Mouse (Mus musculus) MEL (cell line): ENCODE results near the gene Chdh. TPM values are rescaled to one million over a fixed set of nuclear protein-coding genes. Genes with fewer than 3 reads are reported as not detected.

Experiments
- DNase-seq: peaks from one replicate; pipeline ENCODE4 v3.0.0; 2011; ENCODE audit warnings: low read depth, low spot score
- H3K27ac ChIP-seq: 2 replicates; pipeline ENCODE4 v1.5.1; 2012; ENCODE audit warnings: low read depth, mild to moderate bottlenecking, control low read depth, low read length, moderate library complexity; ENCODE audit not compliant: control insufficient read depth
- H3K27me3 ChIP-seq, 2 experiments: fragments of 150-350 bp in 1 of 2; sonication (generic) in 1 of 2; 2 replicates each; pipeline ENCODE4 v1.6.1; 2012; ENCODE audit warnings: low read length in 2 of 2, mild to moderate bottlenecking in 2 of 2, improper control_type of control experiment in 1 of 2, moderate library complexity in 1 of 2; ENCODE audit not compliant: insufficient read depth in 2 of 2, control insufficient read depth in 1 of 2
- H3K36me3 ChIP-seq, 2 experiments: 2 replicates each; pipeline ENCODE4 v1.6.1; 2012 to 2014; ENCODE audit warnings: low read length in 2 of 2, improper control_type of control experiment in 1 of 2, inconsistent platforms in 1 of 2, mild to moderate bottlenecking in 1 of 2; ENCODE audit not compliant: insufficient read depth in 2 of 2, control insufficient read depth in 1 of 2
- H3K4me1 ChIP-seq, 2 experiments: fragments of 150-350 bp in 1 of 2; sonication (generic) in 1 of 2; 2 replicates each; pipeline ENCODE4 v1.6.1; 2012; ENCODE audit warnings: low read length in 2 of 2, improper control_type of control experiment in 1 of 2, mild to moderate bottlenecking in 1 of 2; ENCODE audit not compliant: insufficient read depth in 2 of 2, control insufficient read depth in 1 of 2
- H3K4me3 ChIP-seq, 2 experiments: fragments of 150-350 bp in 1 of 2; sonication (generic) in 1 of 2; 2 replicates each; pipeline ENCODE4 v1.5.1; 2012; ENCODE audit warnings: low read depth in 2 of 2, low read length in 2 of 2, mild to moderate bottlenecking in 2 of 2, moderate library complexity in 2 of 2, control low read depth in 1 of 2, improper control_type of control experiment in 1 of 2; ENCODE audit not compliant: control insufficient read depth in 1 of 2, insufficient read depth in 1 of 2
- H3K79me2 ChIP-seq: 2 replicates; pipeline ENCODE4 v1.6.1; 2012; ENCODE audit warnings: mild to moderate bottlenecking, low read length, moderate library complexity; ENCODE audit not compliant: control insufficient read depth, poor library complexity, insufficient read depth
- H3K9ac ChIP-seq: 2 replicates; pipeline ENCODE4 v1.6.1; 2012; ENCODE audit warnings: low read depth, mild to moderate bottlenecking, control low read depth, low read length, moderate library complexity; ENCODE audit not compliant: control insufficient read depth, poor library complexity, severe bottlenecking
- H3K9me3 ChIP-seq: fragments of 150-350 bp; sonication (generic); replicated peaks from 2 replicates; pipeline ENCODE4 v1.6.1; 2012; ENCODE audit warnings: mild to moderate bottlenecking, low read length, improper control_type of control experiment, moderate library complexity; ENCODE audit not compliant: insufficient read depth
- BHLHE40 ChIP-seq: IDR thresholded peaks from 2 replicates; pipeline ENCODE4 v1.6.1; 2012; ENCODE audit warnings: low read depth, mild to moderate bottlenecking, inconsistent platforms, low read length, improper control_type of control experiment, borderline replicate concordance
- CHD2 ChIP-seq: IDR thresholded peaks from 2 replicates; pipeline ENCODE4 v1.6.1; 2011; ENCODE audit warnings: low read length, improper control_type of control experiment
- CTCF ChIP-seq, 3 experiments: IDR thresholded peaks in 2 of 3; conservative IDR thresholded peaks in 1 of 3; 2 replicates each; pipeline ENCODE4 v1.5.1; 2011 to 2012; ENCODE audit warnings: low read length in 3 of 3, low read depth in 2 of 3, mild to moderate bottlenecking in 2 of 3, improper control_type of control experiment in 1 of 3, inconsistent platforms in 1 of 3, mixed read lengths in 1 of 3, moderate library complexity in 1 of 3; ENCODE audit not compliant: control insufficient read depth in 1 of 3, insufficient read depth in 1 of 3, poor library complexity in 1 of 3, severe bottlenecking in 1 of 3
- E2F4 ChIP-seq: IDR thresholded peaks from 2 replicates; pipeline ENCODE4 v1.6.1; 2011; ENCODE audit warnings: low read depth, low read length, improper control_type of control experiment, borderline replicate concordance
- GATA1 ChIP-seq: IDR thresholded peaks from 2 replicates; pipeline ENCODE4 v1.6.1; 2011; ENCODE audit warnings: low read depth, low read length, improper control_type of control experiment
- HCFC1 ChIP-seq: IDR thresholded peaks from 2 replicates; pipeline ENCODE4 v1.6.1; 2012; ENCODE audit warnings: low read depth, mild to moderate bottlenecking, inconsistent platforms, low read length, improper control_type of control experiment, moderate library complexity
- KAT2A ChIP-seq: conservative IDR thresholded peaks from 2 replicates; pipeline ENCODE4 v1.6.1; 2012; ENCODE audit warnings: low read depth, low read length, improper control_type of control experiment, inconsistent platforms
- MAFK ChIP-seq: IDR thresholded peaks from 2 replicates; pipeline ENCODE4 v1.6.1; 2011; ENCODE audit warnings: low read depth, mild to moderate bottlenecking, low read length, improper control_type of control experiment, borderline replicate concordance
- MAX ChIP-seq: IDR thresholded peaks from 2 replicates; pipeline ENCODE4 v1.6.1; 2011; ENCODE audit warnings: low read length, improper control_type of control experiment
- MYC ChIP-seq: IDR thresholded peaks from 2 replicates; pipeline ENCODE4 v1.6.1; 2011; ENCODE audit warnings: low read depth, mild to moderate bottlenecking, low read length, improper control_type of control experiment, moderate library complexity
- NELFE ChIP-seq: IDR thresholded peaks from 2 replicates; pipeline ENCODE4 v1.6.1; 2011; ENCODE audit warnings: low read depth, low read length, improper control_type of control experiment
- NRF1 ChIP-seq: IDR thresholded peaks from 2 replicates; pipeline ENCODE4 v1.6.1; 2014; ENCODE audit warnings: low read depth, mild to moderate bottlenecking, inconsistent platforms, low read length, improper control_type of control experiment, moderate library complexity; ENCODE audit not compliant: poor library complexity, insufficient read depth, severe bottlenecking
- POLR2A ChIP-seq, 2 experiments: IDR thresholded peaks; 2 replicates each; pipeline ENCODE4 v1.6.1; 2011 to 2012; ENCODE audit warnings: low read length in 2 of 2, mild to moderate bottlenecking in 2 of 2, control low read depth in 1 of 2, improper control_type of control experiment in 1 of 2, low read depth in 1 of 2, moderate library complexity in 1 of 2; ENCODE audit not compliant: control insufficient read depth in 1 of 2, insufficient read depth in 1 of 2, poor library complexity in 1 of 2
- RAD21 ChIP-seq: IDR thresholded peaks from 2 replicates; pipeline ENCODE4 v1.6.1; 2011; ENCODE audit warnings: mild to moderate bottlenecking, low read depth, low read length, improper control_type of control experiment
- RCOR1 ChIP-seq: IDR thresholded peaks from 2 replicates; pipeline ENCODE4 v1.6.1; 2012; ENCODE audit warnings: low read depth, mild to moderate bottlenecking, inconsistent platforms, low read length, improper control_type of control experiment
- SIN3A ChIP-seq: IDR thresholded peaks from 2 replicates; pipeline ENCODE4 v1.6.1; 2012; ENCODE audit warnings: low read length, improper control_type of control experiment, inconsistent platforms
- SMC3 ChIP-seq: IDR thresholded peaks from 2 replicates; pipeline ENCODE4 v1.6.1; 2011; ENCODE audit warnings: low read depth, low read length, improper control_type of control experiment
- TAL1 ChIP-seq: IDR thresholded peaks from 2 replicates; pipeline ENCODE4 v1.6.1; 2012; ENCODE audit warnings: mild to moderate bottlenecking, inconsistent platforms, low read length, moderate library complexity, mixed read lengths
- TBP ChIP-seq: IDR thresholded peaks from 2 replicates; pipeline ENCODE4 v1.8.0; 2011; ENCODE audit warnings: low read depth, low read length, improper control_type of control experiment
- USF1 ChIP-seq: IDR thresholded peaks from 2 replicates; pipeline ENCODE4 v1.6.1; 2014; ENCODE audit warnings: low read depth, mild to moderate bottlenecking, inconsistent platforms, low read length, improper control_type of control experiment, moderate library complexity
- ZC3H11A ChIP-seq: IDR thresholded peaks from 2 replicates; pipeline ENCODE4 v1.6.1; 2012; ENCODE audit warnings: low read depth, mild to moderate bottlenecking, inconsistent platforms, low read length, improper control_type of control experiment
- ZMIZ1 ChIP-seq: IDR thresholded peaks from 2 replicates; pipeline ENCODE4 v1.6.1; 2012; ENCODE audit warnings: low read depth, mild to moderate bottlenecking, inconsistent platforms, low read length, improper control_type of control experiment, moderate library complexity
- ZNF384 ChIP-seq: IDR thresholded peaks from 2 replicates; pipeline ENCODE4 v1.6.1; 2012; ENCODE audit warnings: low read depth, mild to moderate bottlenecking, inconsistent platforms, low read length, improper control_type of control experiment
- polyA plus RNA-seq, 2 experiments: library from polyadenylated mRNA; stranded (reverse) in 1 of 2; unstranded in 1 of 2; fragments of >175 nt in 1 of 2; fragments of >200 nt in 1 of 2; gene quantifications; 2 replicates each; pipeline versions ENCODE4 v1.2.1 to v1.2.4; 2012; ENCODE audit warnings: low replicate concordance in 2 of 2, low read depth in 1 of 2; ENCODE audit not compliant: insufficient read length in 2 of 2, insufficient read depth in 1 of 2, missing spikeins in 1 of 2
- total RNA-seq: library from RNA; depleted of rRNA; stranded (reverse); fragments of 300-350 nt; gene quantifications from 2 replicates; pipeline ENCODE4 v1.2.3, GENCODE M21; 2012

Chdh gene
- total and polyA plus RNA-seq, 3 experiments, result not detected

- TF ChIP-seq NRF1 (peak; percentile 87), ZC3H11A (peak; percentile 14; the same call in 1 of the 2 replicates), SMC3 (no peak), BHLHE40 (no peak), SIN3A (peak; percentile 90), ZNF384 (peak; percentile 98)
Measured at GRCm38 (mm10) chr14:29978254-29979204, 30.3 kb upstream of the Chdh start, which contains the start of gene Actr8 (continued).

GRCm38 (mm10) chr14:29980447-29981205 is 28.2 kb upstream of the Chdh start:
- Histone ChIP-seq H3K4me1 (peaks cover 0 to 15% of the 10 kb centered on the region in 2 experiments; a peak in 1 of 4 replicates), H3K4me3 (no peak overlapping the region), H3K36me3 (peaks cover 6 to 15% of the 10 kb centered on the region in 2 experiments), H3K27ac (no peak overlapping the region), H3K79me2 (peaks cover 19% of the 10 kb centered on the region), H3K9ac (no peak overlapping the region), H3K9me3 (no peaks in the 10 kb centered on the region)
- DNase-seq, result peak; percentile 67
- TF ChIP-seq CTCF (IDR thresholded peaks at IDR 0.05 in 2 of 3, conservative IDR thresholded peaks at IDR 0.05 in 1 of 3; ENCODE audit: control insufficient read depth in 1 of 3, insufficient read depth in 1 of 3, low read depth in 2 of 3, low read length in 3 of 3, poor library complexity in 1 of 3, severe bottlenecking in 1 of 3), result peak; percentile 22 to 55 (median 52)
- TF ChIP-seq SMC3, result peak; percentile 29
- no peak for TF ChIP-seq MAX
- TF ChIP-seq CHD2, result no peak
- TF ChIP-seq RAD21, result peak; percentile 4
- TF ChIP-seq RCOR1, result no peak
- TF ChIP-seq, all 39 proteins: peak for 3
- no peaks in the 10 kb centered on the region for H3K27me3 ChIP-seq

GRCm38 (mm10) chr14:29986096-29986495 is 22.7 kb upstream of the Chdh start:
- no peak overlapping the region for H3K4me3 ChIP-seq
- H3K79me2 ChIP-seq, result peaks cover 3% of the 10 kb centered on the region; the same call in 1 of the 2 replicates
- no peaks in the 10 kb centered on the region for H3K4me1 ChIP-seq
- H3K36me3 ChIP-seq, result peaks cover 0 to 18% of the 10 kb centered on the region in 2 experiments; a peak in 2 of 4 replicates
- H3K9ac ChIP-seq, result no peak overlapping the region
- H3K27ac ChIP-seq, result no peak overlapping the region
- TF ChIP-seq CHD2, result no peak
- TF ChIP-seq HCFC1, result no peak
- TF ChIP-seq CTCF (IDR thresholded peaks at IDR 0.05 in 2 of 3, conservative IDR thresholded peaks at IDR 0.05 in 1 of 3; ENCODE audit: control insufficient read depth in 1 of 3, insufficient read depth in 1 of 3, low read depth in 2 of 3, low read length in 3 of 3, poor library complexity in 1 of 3, severe bottlenecking in 1 of 3), result no peak
- TF ChIP-seq MYC, result no peak
- TF ChIP-seq TAL1, result no peak
- no peak for TF ChIP-seq USF1
- no peak for TF ChIP-seq POLR2A (IDR thresholded peaks at IDR 0.05; ENCODE audit: control insufficient read depth in 1 of 2, insufficient read depth in 1 of 2, low read depth in 1 of 2, low read length in 2 of 2, poor library complexity in 1 of 2)
- TF ChIP-seq ZNF384, result no peak
- no peak for TF ChIP-seq NELFE
- no peak for TF ChIP-seq MAFK
- TF ChIP-seq TBP, result no peak
- TF ChIP-seq E2F4, result no peak
- no peak for TF ChIP-seq GATA1
- TF ChIP-seq ZMIZ1, result no peak
- TF ChIP-seq KAT2A, result no peak
- no peak for DNase-seq
- no peaks in the 10 kb centered on the region for H3K27me3 ChIP-seq
- H3K9me3 ChIP-seq, result no peaks in the 10 kb centered on the region
